Mouse (Mus musculus): ENCODE results near the gene Adamts4.

GRCm38 (mm10) chr1:171230215-171230614 lies 20.0 kb upstream of the Adamts4 start:
- TF ChIP-seq POLR2A (IDR thresholded peaks at IDR 0.05; ENCODE audit: borderline replicate concordance, extremely low read depth, insufficient read depth, insufficient read length, poor library complexity, severe bottlenecking) (no peak), CTCF (IDR thresholded peaks at IDR 0.05; ENCODE audit: borderline replicate concordance, extremely low read depth, insufficient read depth, insufficient read length) (no peak)

Measured in brain, embryonic 14.5 days (tissue).